Mouse (Mus musculus) fibroblast of lung, adult 2 months (primary cell): ENCODE measurements around the gene Flrt1.

Source experiments
- DNase-seq: peaks from one replicate; pipeline ENCODE4 v3.0.0-alpha.2; 2011; ENCODE audit warnings: low read depth

Gene Flrt1

GRCm38 (mm10) chr19:7130317-7130716 is 24.8 kb upstream of the Flrt1 start:
- DNase-seq, result no peak

- DNase-seq, result no peak
These were observed 23.3 kb upstream of the Flrt1 start for GRCm38 (mm10) chr19:7128551-7129475.

- no peak for DNase-seq
These were observed 21.4 kb upstream of the Flrt1 start for GRCm38 (mm10) chr19:7126933-7127332.

GRCm38 (mm10) chr19:7126209-7126608 is 20.7 kb upstream of the Flrt1 start:
- no peak for DNase-seq

GRCm38 (mm10) chr19:7125526-7126156 is 20.1 kb upstream of the Flrt1 start:
- DNase-seq, result no peak

- no peak for DNase-seq
These were observed 17.3 kb upstream of the Flrt1 start for GRCm38 (mm10) chr19:7122698-7123306.

- DNase-seq, result no peak
These were observed 16.7 kb upstream of the Flrt1 start for GRCm38 (mm10) chr19:7122277-7122676.

- DNase-seq, result no peak
These were observed 15.7 kb upstream of the Flrt1 start for GRCm38 (mm10) chr19:7121252-7121651.

- no peak for DNase-seq
These were observed 12.3 kb upstream of the Flrt1 start for GRCm38 (mm10) chr19:7117653-7118307.

GRCm38 (mm10) chr19:7117141-7117540 is 11.6 kb upstream of the Flrt1 start:
- no peak for DNase-seq

- no peak for DNase-seq
These were observed 10.7 kb upstream of the Flrt1 start for GRCm38 (mm10) chr19:7116038-7116731.

- no peak for DNase-seq
These were observed 8.0 kb upstream of the Flrt1 start for GRCm38 (mm10) chr19:7113574-7113973.

GRCm38 (mm10) chr19:7112628-7113027 is 7.1 kb upstream of the Flrt1 start:
- DNase-seq, result no peak

GRCm38 (mm10) chr19:7111710-7112109 is 6.2 kb upstream of the Flrt1 start:
- DNase-seq, result no peak

GRCm38 (mm10) chr19:7111309-7111708 is 5.8 kb upstream of the Flrt1 start:
- DNase-seq, result no peak

- no peak for DNase-seq
These were observed 5.3 kb upstream of the Flrt1 start for GRCm38 (mm10) chr19:7110875-7111274.

GRCm38 (mm10) chr19:7110097-7110496 is 4.6 kb upstream of the Flrt1 start:
- DNase-seq, result no peak

GRCm38 (mm10) chr19:7108114-7108905 is 2.8 kb upstream of the Flrt1 start:
- peak; percentile 66 for DNase-seq

GRCm38 (mm10) chr19:7107174-7107573 is 1.6 kb upstream of the Flrt1 start:
- DNase-seq, result no peak

GRCm38 (mm10) chr19:7106566-7106965 is 1.0 kb upstream of the Flrt1 start:
- DNase-seq, result no peak

- DNase-seq, result no peak
These were observed 1.5 kb downstream of the Flrt1 start for GRCm38 (mm10) chr19:7103993-7104401.
